Mouse (Mus musculus) C2C12 (cell line): ENCODE measurements at regions not wholly inside any gene's neighbourhood (a gene's known extent, or its start where the extent isn't known, plus 50 kb on each side); places are given as distances from the start of the nearest gene placed in this dataset.

Source experiments
- H3K27me3 ChIP-seq: one replicate; pipeline ENCODE4 v1.6.1; 2011; ENCODE audit not compliant: control insufficient read depth, insufficient read depth, insufficient read length
- H3K36me3 ChIP-seq: one replicate; pipeline ENCODE4 v1.6.1; 2011; ENCODE audit not compliant: control insufficient read depth, insufficient read depth
- H3K4me3 ChIP-seq: one replicate; pipeline ENCODE4 v1.5.1; 2011; ENCODE audit warnings: mild to moderate bottlenecking, control low read depth; ENCODE audit not compliant: poor library complexity, insufficient read depth, severe bottlenecking
- H3K79me2 ChIP-seq: one replicate; pipeline ENCODE4 v1.6.1; 2011; ENCODE audit not compliant: control insufficient read depth, insufficient read depth
- H3K79me3 ChIP-seq: one replicate; pipeline ENCODE4 v1.6.1; 2011; ENCODE audit warnings: low read depth, control low read depth
- H3ac ChIP-seq: one replicate; pipeline ENCODE3; 2011; ENCODE audit warnings: low read depth; ENCODE audit not compliant: control insufficient read depth, insufficient read length
- CEBPB ChIP-seq: IDR thresholded peaks from one replicate; pipeline ENCODE4 v1.6.1; 2011; ENCODE audit warnings: low read depth, mild to moderate bottlenecking, control low read depth, moderate library complexity
- CTCF ChIP-seq: IDR thresholded peaks from one replicate; pipeline ENCODE4 v1.5.1; 2011; ENCODE audit not compliant: control insufficient read depth, insufficient read depth, insufficient read length
- FOSL1 ChIP-seq: IDR thresholded peaks from one replicate; pipeline ENCODE4 v1.8.0; 2011; ENCODE audit warnings: mild to moderate bottlenecking, low read length; ENCODE audit not compliant: poor library complexity, insufficient read depth, severe bottlenecking
- MAX ChIP-seq: IDR thresholded peaks from one replicate; pipeline ENCODE4 v1.6.1; 2011; ENCODE audit warnings: mild to moderate bottlenecking, control low read depth
- MYOD1 ChIP-seq: IDR thresholded peaks from one replicate; pipeline ENCODE4 v1.6.1; 2011; ENCODE audit warnings: low read depth; ENCODE audit not compliant: control insufficient read depth, insufficient read length
- MYOG ChIP-seq: IDR thresholded peaks from one replicate; pipeline ENCODE4 v1.6.1; 2011; ENCODE audit not compliant: control insufficient read depth, insufficient read length; ENCODE audit errors: extremely low read depth
- USF1 ChIP-seq: IDR thresholded peaks from one replicate; pipeline ENCODE4 v1.6.1; 2011; ENCODE audit warnings: low read depth, mild to moderate bottlenecking, control low read depth, moderate library complexity

DNA sequence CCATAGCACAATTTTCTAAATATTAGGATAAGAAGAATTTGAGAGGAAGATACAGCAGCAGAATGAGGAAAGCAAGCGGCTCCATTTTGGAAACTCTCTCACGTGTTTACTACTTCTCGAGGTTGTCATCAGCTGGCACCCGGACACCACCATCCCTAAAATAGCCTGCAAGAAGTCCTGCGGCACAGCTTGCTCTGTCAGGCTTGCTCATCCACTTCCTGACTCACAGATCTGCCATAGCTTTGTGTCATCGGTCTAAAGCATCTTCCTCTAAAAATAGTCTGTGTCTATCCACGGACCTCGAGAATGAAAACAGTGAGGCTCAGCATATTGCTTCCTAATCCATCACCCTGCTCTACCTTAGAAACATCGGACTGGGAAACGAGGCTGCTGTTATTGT, 222.3 kb upstream of the Gm11114 start:
- Histone ChIP-seq H3ac (no peak overlapping the region), H3K79me3 (no peaks in the 10 kb centered on the region), H3K27me3 (no peaks in the 10 kb centered on the region), H3K4me3 (no peak overlapping the region), H3K79me2 (no peaks in the 10 kb centered on the region), H3K36me3 (no peaks in the 10 kb centered on the region)
- no peak for TF ChIP-seq MYOG
- TF ChIP-seq USF1, result no peak
- no peak for TF ChIP-seq CTCF
- TF ChIP-seq MAX, result no peak
- no peak for TF ChIP-seq FOSL1
- TF ChIP-seq CEBPB, result no peak
- no peak for TF ChIP-seq MYOD1

GRCm38 (mm10) chr9:85095234-85095633, 217.3 kb upstream of the Gm11114 start:
- H3ac ChIP-seq, result no peak overlapping the region
- TF ChIP-seq FOSL1 (no peak), MAX (no peak), CEBPB (no peak), MYOG (no peak), USF1 (no peak), MYOD1 (no peak), CTCF (no peak)
- no peaks in the 10 kb centered on the region for H3K27me3 ChIP-seq
- no peaks in the 10 kb centered on the region for H3K36me3 ChIP-seq
- no peaks in the 10 kb centered on the region for H3K79me2 ChIP-seq
- no peaks in the 10 kb centered on the region for H3K79me3 ChIP-seq
- no peak overlapping the region for H3K4me3 ChIP-seq

- TF ChIP-seq CTCF (no peak), MYOG (no peak), USF1 (no peak), CEBPB (no peak), MYOD1 (no peak), MAX (no peak), FOSL1 (no peak)
- no peaks in the 10 kb centered on the region for H3K36me3 ChIP-seq
- H3K79me2 ChIP-seq, result no peaks in the 10 kb centered on the region
- H3K79me3 ChIP-seq, result no peaks in the 10 kb centered on the region
- no peak overlapping the region for H3ac ChIP-seq
- no peaks in the 10 kb centered on the region for H3K27me3 ChIP-seq
- no peak overlapping the region for H3K4me3 ChIP-seq
Observed at GRCm38 (mm10) chr9:85096520-85096919, 216.1 kb upstream of the Gm11114 start.

GRCm38 (mm10) chr9:85112928-85113327, 199.6 kb upstream of the Gm11114 start:
- Histone ChIP-seq H3K27me3 (no peaks in the 10 kb centered on the region), H3K79me3 (no peaks in the 10 kb centered on the region), H3K36me3 (no peaks in the 10 kb centered on the region), H3K79me2 (no peaks in the 10 kb centered on the region), H3K4me3 (no peak overlapping the region), H3ac (no peak overlapping the region)
- TF ChIP-seq MAX, result no peak
- TF ChIP-seq MYOG, result no peak

GRCm38 (mm10) chr9:85114234-85114633, 198.3 kb upstream of the Gm11114 start:
- Histone ChIP-seq H3ac (no peak overlapping the region), H3K36me3 (no peaks in the 10 kb centered on the region), H3K79me2 (no peaks in the 10 kb centered on the region), H3K27me3 (no peaks in the 10 kb centered on the region), H3K79me3 (no peaks in the 10 kb centered on the region), H3K4me3 (no peak overlapping the region)
- TF ChIP-seq MYOD1 (no peak), CTCF (no peak), MYOG (no peak), FOSL1 (no peak), MAX (no peak), USF1 (no peak), CEBPB (no peak)

DNA sequence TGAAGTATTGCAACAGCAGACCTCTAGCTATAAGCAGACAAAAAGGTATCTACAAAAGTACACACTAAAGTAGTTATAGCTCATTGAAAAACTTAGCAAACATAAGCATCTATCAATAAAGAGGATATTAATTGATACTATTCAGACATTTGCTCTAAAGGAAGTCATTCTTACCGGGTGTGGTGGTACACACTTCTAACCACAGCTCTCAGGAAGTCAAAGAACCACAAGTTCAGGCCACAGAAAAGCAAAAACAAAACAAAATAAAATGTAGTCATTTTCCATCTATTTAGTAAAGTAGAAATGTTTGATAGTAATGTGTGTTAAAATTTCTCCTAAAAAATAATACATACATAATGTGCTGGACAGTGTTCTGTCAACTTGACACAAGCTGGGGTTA, 192.5 kb upstream of the Gm11114 start:
- H3K4me3 ChIP-seq, result no peak overlapping the region
- TF ChIP-seq FOSL1, result no peak
- TF ChIP-seq USF1, result no peak
- TF ChIP-seq MAX, result no peak
- no peak for TF ChIP-seq CEBPB
- no peak for TF ChIP-seq MYOG
- TF ChIP-seq CTCF, result no peak
- no peak for TF ChIP-seq MYOD1
- H3ac ChIP-seq, result no peak overlapping the region
- H3K27me3 ChIP-seq, result no peaks in the 10 kb centered on the region
- H3K79me2 ChIP-seq, result no peaks in the 10 kb centered on the region
- H3K36me3 ChIP-seq, result no peaks in the 10 kb centered on the region
- H3K79me3 ChIP-seq, result no peaks in the 10 kb centered on the region
